Mouse (Mus musculus) urinary bladder, postnatal 36 days (tissue): ENCODE data around the gene Plekha6.

Source experiments
- DNase-seq, 2 experiments: peaks; one replicate each; pipeline ENCODE4 v3.0.0; 2022; ENCODE audit warnings: low spot score in 2 of 2, mixed read lengths in 1 of 2

Plekha6 gene

DNA sequence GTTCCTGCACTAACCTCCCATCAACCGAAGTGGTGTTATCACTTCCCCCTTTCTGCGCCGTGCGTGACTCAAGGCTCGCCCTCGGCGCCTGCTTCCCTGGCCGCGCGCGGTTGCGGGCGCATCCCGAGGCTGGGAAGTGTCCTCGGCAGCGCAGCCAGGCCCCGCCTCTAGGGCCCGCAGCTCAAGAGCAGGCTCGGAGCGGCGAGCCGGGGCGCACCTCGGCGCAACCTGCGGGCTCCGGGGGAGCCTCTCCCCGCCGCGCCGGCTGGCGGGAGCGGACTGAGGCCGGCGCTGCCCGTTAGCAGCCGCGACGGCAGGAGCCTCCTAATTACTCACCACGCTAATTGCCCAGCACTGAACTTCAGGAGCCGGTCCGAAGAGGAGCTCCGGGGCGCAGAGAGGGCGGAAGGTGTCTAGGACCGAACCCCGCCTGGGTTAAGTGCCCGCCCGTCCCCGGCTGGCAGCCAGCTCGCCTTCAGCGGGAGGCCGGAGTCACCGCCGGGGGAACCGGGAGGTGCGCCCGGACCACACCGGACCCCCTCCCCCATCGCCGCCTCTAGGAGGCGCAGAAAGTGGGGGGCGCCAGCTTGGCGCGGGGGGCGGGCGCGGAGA, at the start of gene Plekha6:
Gene Plekha6, plus strand, starts transcription at position 391 of the 612 bp plus-strand sequence.
- peak in 1 of 2 experiments; percentile 28 for DNase-seq

- no peak for DNase-seq
These were observed 47.9 kb upstream of the Plekha6 start for GRCm38 (mm10) chr1:133116108-133116507.

DNA sequence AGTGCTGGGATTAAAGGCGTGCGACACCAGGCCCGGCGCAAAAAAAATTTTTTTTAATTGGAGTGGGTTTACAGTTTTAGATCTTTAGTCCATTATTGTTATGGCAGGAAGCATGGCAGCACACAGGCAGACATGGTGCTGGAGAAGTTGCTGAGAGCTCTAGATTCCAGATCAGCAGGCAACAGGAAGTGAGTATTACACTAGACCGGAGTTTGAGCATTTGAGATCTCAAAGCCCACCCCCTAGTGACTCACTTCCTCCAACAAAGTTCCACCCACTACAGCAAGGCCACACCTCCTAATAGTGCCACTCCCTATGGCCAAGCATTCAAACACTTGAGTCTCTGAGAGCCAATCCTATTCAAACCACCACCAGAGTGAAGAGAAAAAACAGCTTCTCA, 45.9 kb upstream of the Plekha6 start:
- no peak for DNase-seq

DNA sequence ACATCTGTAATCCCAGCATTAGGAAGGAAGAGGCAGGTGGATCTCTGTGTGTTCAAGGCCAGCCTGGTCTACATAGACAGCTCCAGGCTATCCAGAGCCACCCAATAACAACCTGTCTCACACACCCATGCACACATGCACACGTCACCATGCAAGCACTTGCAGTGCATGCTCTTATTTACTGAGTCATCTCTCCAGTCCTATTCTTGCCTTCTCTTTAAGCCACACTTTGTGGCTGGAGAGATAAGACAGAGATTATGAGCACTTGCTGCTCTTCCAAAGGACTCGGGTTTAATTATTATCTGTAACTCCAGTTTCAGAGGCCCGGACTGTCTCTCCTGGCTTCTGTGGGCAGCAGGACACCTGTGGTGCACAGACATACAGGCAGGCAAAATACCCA, 45.2 kb upstream of the Plekha6 start:
- no peak for DNase-seq

DNA sequence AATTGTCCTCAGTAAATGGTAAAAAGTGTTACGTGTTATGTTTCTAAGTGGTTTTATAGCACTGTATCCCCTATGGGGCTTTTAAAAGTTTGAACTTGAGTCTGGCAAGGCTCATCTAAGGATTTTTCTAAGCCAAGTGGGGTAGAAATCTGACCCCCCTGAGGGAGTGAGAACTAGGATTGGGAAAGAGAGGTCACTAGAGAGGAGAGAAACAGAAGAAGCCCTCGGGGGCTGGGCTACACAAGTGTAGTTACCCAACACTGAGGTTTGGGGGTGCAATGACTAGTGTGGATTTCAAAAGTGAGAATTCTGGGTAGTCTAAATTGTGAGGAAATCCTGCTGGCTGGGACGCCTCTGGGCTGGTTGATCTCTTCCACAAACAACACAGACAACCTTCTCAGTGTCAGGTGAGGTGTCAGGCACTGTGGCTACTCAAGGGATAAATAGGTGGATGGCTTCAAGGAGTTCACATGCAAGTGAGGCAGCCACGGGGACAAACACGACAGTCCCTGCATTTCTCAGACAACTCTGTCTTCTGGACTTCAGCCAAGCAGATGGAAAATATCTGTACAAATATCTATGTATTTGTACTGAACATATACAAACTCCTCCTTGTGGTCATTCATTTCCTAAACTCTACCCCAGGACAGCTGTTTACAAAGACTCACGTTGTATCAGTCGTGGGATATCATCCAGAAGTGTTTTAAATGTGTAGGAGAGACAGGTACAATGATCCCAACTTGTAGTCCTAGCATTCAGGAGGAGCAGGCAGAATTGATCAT, 43.9 kb upstream of the Plekha6 start:
- peak in 1 of 2 experiments; percentile 52 for DNase-seq

- DNase-seq, result no peak
These were observed 42.8 kb upstream of the Plekha6 start for GRCm38 (mm10) chr1:133121246-133121645.

DNA sequence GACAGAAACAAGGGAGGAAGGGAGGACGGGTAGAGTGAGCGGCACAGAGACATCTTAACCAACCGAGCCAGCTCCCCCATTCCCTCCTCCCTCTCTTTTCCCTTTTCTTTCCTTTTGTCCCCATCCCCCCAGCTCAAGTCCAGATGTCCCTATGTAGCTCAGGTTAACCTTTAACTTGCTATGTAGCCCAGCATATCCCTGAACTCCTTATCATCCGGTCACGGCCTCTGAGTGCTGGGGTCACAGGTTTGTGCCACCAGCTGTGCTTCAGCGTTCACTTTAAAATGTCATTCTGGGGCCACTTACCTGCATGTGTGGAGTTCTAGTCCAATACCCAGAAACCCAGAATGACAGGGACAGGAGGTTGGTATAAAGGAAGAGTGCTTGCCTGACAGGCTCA, 39.9 kb upstream of the Plekha6 start:
- DNase-seq, result no peak

GRCm38 (mm10) chr1:133125640-133126364, 38.2 kb upstream of the Plekha6 start:
- DNase-seq, result no peak

GRCm38 (mm10) chr1:133126365-133126740, 37.7 kb upstream of the Plekha6 start:
- no peak for DNase-seq

DNA sequence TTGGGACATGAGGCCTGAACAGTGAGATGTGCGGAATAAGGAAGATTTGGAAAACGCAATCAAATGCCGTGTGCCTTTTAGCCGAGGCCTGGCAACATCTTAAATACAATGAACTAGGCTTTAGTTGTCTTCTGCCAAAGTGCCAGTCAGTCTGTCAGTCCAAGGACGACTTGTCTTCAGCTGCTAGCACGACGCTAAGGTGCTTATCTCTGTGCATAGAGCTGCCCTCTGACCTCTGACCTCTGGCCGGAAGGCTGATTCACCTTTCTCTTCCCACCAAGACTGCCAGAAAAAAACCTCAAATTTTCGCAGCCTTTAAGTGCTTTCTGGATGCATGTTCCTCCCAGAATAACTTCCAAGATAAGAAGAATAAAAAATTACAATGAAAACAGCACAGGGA, 36.7 kb upstream of the Plekha6 start:
- DNase-seq, result no peak

DNA sequence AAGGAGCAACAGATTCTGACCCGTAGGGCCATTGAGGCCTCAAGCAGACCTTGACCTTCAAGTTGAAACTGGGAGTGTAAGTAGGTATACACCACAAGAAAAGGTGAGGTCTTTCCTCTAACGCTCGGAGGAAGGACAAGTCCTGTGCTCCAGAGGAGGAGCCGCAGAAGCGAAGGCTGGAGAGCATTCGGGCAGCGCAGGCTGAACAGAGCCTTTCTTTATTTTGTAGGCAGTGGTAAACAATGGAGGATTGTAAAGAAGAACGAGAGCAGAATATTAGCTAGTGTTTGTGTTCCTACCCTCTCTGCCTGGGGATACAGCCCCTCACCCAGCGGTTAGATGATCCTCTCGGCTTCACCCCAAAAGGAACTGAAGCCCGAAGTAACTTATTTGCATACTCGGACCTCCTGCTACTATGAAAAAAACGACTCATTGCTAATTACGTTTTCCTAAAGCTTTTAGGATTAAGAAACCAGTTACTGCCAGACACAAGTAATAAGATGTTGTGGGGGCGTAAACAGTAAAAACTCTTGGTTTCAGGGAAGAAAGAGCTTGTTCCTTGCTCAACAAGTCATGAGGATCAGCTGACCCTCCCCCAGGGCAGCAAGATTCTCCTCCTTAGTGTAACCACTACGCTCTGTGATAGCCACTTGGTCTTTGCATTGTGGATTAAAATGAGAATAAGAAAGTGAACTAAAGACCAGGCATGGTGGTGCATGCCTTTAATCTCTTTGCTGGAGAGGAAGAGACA, 34.4 kb upstream of the Plekha6 start:
- DNase-seq, result no peak

GRCm38 (mm10) chr1:133130638-133131560, 33.1 kb upstream of the Plekha6 start, which contains the start of gene Ppp1r15b:
Ppp1r15b (plus strand) TSS chr1:133131143.
- DNase-seq, result peak; percentile 97 to 100

DNA sequence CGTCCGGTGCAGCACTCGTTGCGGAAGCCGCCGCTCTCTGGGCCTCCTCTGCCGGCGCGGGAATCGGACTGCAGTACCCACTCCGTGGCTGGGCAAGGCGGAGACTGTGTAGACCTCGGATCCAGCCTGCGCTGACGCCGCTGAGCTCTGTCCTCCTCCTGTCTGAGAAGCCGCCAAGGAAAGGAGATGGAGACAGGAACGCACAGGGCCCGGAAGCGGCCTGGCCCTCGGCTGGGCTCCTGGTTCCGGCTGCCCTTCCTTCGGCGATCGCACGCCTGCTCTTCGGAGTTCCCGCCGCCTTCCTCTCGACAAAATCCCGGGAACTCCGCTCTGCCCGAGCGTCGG, 32.5 kb upstream of the Plekha6 start:
- DNase-seq, result no peak

GRCm38 (mm10) chr1:133131936-133132335, 32.1 kb upstream of the Plekha6 start:
- DNase-seq, result peak in 1 of 2 experiments; percentile 27

DNA sequence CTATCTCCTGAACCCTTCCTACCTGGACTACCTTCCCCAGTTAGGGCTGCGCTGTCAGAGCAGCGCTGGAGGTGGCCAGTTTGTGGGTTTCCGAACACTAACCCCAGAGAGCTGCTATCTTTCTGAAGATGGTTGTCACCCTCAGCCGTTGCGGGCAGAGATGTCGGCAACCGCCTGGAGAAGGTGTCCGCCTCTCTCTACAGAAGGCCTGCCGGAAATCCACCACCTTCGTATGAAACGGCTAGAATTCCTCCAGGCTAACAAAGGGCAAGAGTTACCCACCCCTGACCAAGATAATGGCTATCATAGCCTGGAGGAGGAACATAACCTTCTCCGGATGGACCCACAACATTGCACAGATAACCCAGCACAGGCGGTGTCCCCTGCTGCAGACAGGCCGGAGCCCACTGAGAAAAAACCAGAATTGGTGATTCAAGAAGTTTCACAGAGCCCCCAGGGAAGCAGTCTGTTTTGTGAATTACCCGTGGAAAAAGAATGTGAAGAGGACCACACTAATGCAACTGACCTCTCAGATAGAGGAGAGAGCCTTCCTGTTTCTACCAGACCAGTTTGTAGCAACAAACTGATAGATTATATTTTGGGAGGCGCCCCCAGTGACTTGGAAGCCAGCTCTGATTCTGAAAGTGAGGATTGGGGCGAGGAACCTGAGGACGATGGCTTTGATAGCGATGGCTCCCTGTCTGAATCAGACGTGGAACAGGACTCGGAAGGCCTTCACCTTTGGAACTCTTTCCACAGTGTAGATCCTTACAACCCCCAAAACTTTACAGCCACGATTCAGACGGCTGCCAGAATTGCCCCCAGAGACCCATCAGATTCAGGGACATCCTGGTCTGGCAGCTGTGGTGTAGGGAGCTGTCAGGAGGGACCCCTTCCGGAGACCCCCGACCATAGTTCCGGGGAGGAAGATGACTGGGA, 31.4 kb upstream of the Plekha6 start:
- DNase-seq, result no peak

- no peak for DNase-seq
These were observed 30.6 kb upstream of the Plekha6 start for GRCm38 (mm10) chr1:133133425-133133824.

- DNase-seq, result no peak
These were observed 29.9 kb upstream of the Plekha6 start for GRCm38 (mm10) chr1:133134071-133134470.

DNA sequence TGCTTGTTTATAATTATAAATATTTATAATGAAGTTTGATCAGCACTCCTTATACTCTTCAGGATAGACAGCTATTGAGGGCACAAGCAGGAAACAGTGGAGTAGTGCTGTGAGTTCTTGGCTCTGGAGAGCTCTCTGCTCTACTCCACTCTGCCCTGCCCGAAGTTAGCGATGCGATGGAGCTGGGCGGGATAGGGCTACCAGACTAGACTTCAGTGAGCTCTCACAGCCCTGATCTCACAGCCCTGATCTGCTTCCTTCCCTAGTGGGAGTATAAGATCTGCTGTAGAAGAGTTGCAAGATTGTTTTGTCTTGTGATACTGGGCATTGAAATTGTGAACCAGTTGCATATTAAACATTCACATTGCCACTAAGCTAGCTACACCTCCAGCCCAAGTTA, 29.1 kb upstream of the Plekha6 start:
- DNase-seq, result peak in 1 of 2 experiments; percentile 22

DNA sequence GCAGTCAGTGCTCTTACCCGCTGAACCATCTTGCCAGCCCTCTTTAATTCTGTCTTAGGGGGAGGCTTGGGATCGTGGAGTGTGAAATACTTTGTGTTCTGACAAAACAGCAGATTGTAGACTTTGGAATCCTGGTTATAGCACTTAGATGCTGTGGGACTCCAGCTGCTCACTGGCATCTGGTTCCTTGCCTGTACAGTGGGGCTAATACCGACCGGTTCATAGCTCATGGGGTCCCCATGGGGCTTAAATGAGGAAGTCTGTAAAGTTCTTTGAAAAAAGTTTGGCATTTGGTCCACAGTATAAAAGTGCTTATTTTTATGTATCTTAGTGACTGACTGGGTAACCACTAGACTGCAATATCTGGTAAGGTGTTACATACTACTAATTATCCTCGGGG, 28.2 kb upstream of the Plekha6 start:
- DNase-seq, result no peak

DNA sequence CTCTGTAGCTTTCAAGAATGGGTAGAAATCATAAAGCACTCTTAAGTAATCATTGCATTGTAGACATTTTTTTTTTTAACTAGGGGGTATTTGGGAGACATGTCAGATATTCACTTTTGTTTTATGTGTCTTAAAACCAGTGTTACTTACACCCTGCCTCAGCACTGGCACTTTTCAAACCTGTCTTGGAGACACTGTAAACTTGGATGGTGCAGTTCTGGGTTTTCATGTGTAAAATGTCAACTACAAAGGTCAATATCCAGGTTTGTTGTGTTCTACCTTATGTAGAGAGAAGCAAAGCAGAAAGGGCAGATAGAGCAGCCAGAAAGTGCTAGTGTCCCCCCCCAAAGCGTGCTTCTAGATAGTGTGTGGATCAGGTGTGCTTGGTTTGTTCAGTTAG, 25.6 kb upstream of the Plekha6 start:
- no peak for DNase-seq
